Mouse (Mus musculus) midbrain, embryonic 12.5 days (tissue): Measurements from ENCODE around the gene Nudt9. TPM values are rescaled to one million over a fixed set of nuclear protein-coding genes. Genes with fewer than 3 reads are reported as not detected.

Experiments
- ATAC-seq: fragments of 200-750 bp; cut with Nextera tagmentation; 2 replicates; pipeline ENCODE4 v1.8.0; 2017; ENCODE audit warnings: low read depth, moderate TSS enrichment, moderate library complexity; ENCODE audit not compliant: low FRiP score
- H3K27ac ChIP-seq: fragments of 300-500 bp; sonication (generic); replicated peaks from 2 replicates; pipeline ENCODE4 v1.5.1; 2016; ENCODE audit warnings: mild to moderate bottlenecking
- H3K27me3 ChIP-seq: fragments of 300-500 bp; sonication (generic); 2 replicates; pipeline ENCODE4 v1.6.1; 2016; ENCODE audit warnings: mild to moderate bottlenecking
- H3K36me3 ChIP-seq: fragments of 300-500 bp; sonication (generic); 2 replicates; pipeline ENCODE4 v1.6.1; 2016
- H3K4me1 ChIP-seq: fragments of 300-500 bp; sonication (generic); 2 replicates; pipeline ENCODE4 v1.6.1; 2016
- H3K4me2 ChIP-seq: fragments of 300-500 bp; sonication (generic); replicated peaks from 2 replicates; pipeline ENCODE4 v1.6.1; 2016; ENCODE audit warnings: mild to moderate bottlenecking, moderate library complexity
- H3K4me3 ChIP-seq: fragments of 300-500 bp; sonication (generic); 2 replicates; pipeline ENCODE4 v1.5.1; 2016; ENCODE audit warnings: mild to moderate bottlenecking
- H3K9ac ChIP-seq: fragments of 300-500 bp; sonication (generic); replicated peaks from 2 replicates; pipeline ENCODE4 v1.6.1; 2016; ENCODE audit warnings: mild to moderate bottlenecking, moderate library complexity
- H3K9me3 ChIP-seq: fragments of 300-500 bp; sonication (generic); 2 replicates; pipeline ENCODE4 v1.6.1; 2016; ENCODE audit warnings: mild to moderate bottlenecking
- WGBS: fragments of 180-500 bp; shearing (Covaris S2); methylation state at CpG from one replicate; pipeline ENCODE4 v1.1.7; 2016; 5-methylcytosine and 5-hydroxymethylcytosine counted together
- polyA plus RNA-seq: library from polyadenylated mRNA; unstranded; fragments of >200 nt; fragmentation: Nextera tagmentation; extraction: Ambion mirVana; gene quantifications from 2 replicates; pipeline ENCODE4 v1.2.1, GENCODE M21; 2016

Gene Nudt9
- polyA plus RNA-seq, 1 experiment from 2014 or later: 58.9 TPM

DNA sequence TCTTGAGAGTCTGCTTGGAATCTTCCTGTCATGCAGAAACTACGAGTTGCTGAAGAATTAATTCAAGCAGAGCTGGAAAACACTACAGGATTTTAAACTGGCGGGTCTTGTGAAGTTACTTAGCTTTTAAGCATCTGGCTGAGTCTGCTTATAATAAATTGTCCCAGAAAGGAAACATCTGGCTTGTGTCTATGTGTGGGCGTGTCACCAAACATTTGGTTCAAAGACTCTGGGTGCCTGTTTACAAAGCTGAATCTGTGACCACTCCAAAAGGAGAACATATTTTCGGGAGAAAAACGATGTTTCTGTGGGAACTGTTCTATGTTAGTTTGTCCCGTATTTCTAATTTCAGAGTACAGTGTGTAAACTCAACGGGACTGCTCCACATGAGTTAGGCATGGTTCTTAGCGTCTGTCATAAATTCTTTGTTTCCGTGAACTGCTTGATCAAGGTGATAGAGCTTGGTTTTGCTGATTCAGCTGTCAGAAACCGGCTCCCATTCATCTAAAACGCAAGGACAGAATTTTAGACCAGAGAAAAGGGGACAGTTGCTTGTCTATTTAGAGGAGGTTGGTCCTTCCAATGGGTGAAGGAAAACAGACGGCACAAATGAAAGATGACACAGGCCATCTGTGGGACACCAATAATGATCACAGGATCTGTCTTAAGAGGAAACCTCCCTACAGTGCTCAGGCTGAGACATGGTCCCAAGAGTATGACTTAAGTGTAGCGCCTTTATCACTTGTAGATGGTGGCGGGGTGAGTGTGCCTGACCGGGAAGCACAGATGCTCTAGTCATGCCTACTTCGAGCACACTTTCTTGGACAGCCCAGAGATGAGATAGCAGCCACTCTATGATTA is 50.2 kb downstream of the Nudt9 start:
- no peaks in the 10 kb centered on the region for H3K9me3 ChIP-seq
- no peaks in the 10 kb centered on the region for H3K36me3 ChIP-seq
- H3K4me2 ChIP-seq: no peak overlapping the region
- H3K4me3 ChIP-seq: no peak overlapping the region
- no peak for ATAC-seq
- no peaks in the 10 kb centered on the region for H3K4me1 ChIP-seq
- no peaks in the 10 kb centered on the region; the same call in 1 of the 2 replicates for H3K27me3 ChIP-seq
- H3K9ac ChIP-seq: no peak overlapping the region
- WGBS: 88% methylated on average over 16 of the region's 16 CpGs
- no peak overlapping the region for H3K27ac ChIP-seq

DNA sequence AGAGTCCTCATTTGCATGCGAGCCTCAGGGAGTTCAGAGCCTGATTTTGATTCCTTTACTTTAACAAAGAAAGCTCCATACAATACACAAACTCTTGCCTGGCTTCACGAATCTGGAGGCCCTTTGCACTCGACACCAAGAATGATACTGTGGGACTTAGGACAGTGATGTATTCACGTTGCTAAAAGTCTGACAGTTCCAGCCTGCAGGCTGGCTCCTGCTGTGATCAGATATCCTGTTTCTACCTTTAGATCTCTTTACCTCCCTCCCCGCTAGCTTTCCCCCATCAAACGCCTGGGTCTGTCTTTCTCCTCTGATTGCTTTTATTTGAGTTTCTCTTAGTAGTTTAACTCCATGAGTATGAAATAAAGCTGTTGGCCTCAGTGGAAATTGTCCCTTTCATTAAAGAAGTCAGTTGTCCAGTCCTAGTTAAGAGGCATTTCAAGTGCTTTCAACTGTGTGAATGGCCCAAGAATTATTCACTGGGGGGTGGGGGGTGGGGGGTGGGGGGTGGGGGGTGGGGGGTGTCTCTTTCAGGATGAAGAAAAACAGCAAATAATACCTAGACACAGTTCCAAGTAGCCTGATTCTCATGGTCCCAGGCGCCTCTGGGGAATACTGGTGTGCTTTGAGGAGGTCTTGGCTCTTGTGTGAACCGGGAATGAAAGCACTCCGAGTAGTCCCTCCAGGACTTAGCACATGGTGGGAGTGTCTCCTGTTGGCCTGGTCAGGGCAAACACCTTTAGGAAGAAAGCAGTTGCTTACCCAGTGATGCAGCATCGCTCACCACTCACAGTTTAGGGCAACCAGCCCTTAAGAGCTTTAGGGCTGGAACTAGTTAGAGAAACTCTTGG is 55.8 kb downstream of the Nudt9 start:
- 0 out of 2 replicates have a peak overlapping the region, but pooled peaks have one; percentile 30 for H3K27ac ChIP-seq
- no peak overlapping the region for H3K9ac ChIP-seq
- peaks cover 21% of the 10 kb centered on the region for H3K27me3 ChIP-seq
- no peak overlapping the region for H3K4me3 ChIP-seq
- peak; percentile 50; the same call in 1 of the 2 replicates for ATAC-seq
- H3K36me3 ChIP-seq: no peaks in the 10 kb centered on the region
- 11% methylated on average over 10 of the region's 10 CpGs for WGBS
- no peaks in the 10 kb centered on the region for H3K9me3 ChIP-seq
- H3K4me1 ChIP-seq: peaks cover 24% of the 10 kb centered on the region
- no peak overlapping the region for H3K4me2 ChIP-seq

DNA sequence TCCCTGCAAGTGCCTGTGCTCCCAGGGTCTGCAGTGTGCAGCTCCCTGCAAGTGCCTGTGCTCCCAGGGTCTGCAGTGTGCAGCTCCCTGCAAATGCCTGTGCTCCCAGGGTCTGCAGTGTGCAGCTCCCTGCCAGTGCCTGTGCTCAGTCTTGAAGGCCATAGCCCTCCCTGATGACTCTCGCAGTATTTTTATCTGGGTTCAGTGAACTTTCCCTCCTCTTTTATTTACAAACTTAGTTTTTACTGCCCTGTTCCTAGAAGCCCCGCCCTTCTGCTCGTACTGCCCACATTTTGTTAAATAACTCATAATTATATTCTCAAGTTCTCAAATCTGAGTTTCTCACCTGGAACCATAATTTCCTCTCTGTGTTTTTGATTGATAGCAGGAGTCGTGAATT is 57.1 kb downstream of the Nudt9 start:
- Histone ChIP-seq H3K27me3 (peaks cover 32% of the 10 kb centered on the region), H3K9me3 (no peaks in the 10 kb centered on the region), H3K36me3 (no peaks in the 10 kb centered on the region), H3K4me3 (no peak overlapping the region), H3K9ac (no peak overlapping the region), H3K4me2 (no peak overlapping the region), H3K27ac (no peak overlapping the region), H3K4me1 (peaks cover 29% of the 10 kb centered on the region)
- ATAC-seq: no peak
- WGBS: 84% methylated on average over 4 of the region's 4 CpGs

DNA sequence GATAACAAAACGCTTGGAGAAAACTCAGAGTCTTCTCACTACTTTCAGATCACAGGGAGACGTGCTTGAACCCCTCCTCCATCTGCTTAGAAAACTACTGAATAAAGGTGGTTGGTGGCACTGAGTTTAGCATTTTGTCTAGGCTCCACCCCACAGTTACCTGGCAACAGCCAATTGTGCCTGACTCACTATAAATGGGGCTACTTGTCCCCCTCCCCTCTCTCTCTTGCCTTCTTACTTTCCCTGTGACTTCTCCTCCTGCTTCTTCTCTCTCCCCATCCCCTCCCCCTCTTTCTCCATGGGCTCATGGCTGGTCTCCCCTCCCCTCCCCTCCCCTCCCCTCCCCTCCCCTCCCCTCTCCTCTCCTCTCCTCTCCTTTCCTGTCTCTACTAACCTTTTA is 58.0 kb downstream of the Nudt9 start:
- no peak overlapping the region for H3K27ac ChIP-seq
- H3K36me3 ChIP-seq: no peaks in the 10 kb centered on the region

DNA sequence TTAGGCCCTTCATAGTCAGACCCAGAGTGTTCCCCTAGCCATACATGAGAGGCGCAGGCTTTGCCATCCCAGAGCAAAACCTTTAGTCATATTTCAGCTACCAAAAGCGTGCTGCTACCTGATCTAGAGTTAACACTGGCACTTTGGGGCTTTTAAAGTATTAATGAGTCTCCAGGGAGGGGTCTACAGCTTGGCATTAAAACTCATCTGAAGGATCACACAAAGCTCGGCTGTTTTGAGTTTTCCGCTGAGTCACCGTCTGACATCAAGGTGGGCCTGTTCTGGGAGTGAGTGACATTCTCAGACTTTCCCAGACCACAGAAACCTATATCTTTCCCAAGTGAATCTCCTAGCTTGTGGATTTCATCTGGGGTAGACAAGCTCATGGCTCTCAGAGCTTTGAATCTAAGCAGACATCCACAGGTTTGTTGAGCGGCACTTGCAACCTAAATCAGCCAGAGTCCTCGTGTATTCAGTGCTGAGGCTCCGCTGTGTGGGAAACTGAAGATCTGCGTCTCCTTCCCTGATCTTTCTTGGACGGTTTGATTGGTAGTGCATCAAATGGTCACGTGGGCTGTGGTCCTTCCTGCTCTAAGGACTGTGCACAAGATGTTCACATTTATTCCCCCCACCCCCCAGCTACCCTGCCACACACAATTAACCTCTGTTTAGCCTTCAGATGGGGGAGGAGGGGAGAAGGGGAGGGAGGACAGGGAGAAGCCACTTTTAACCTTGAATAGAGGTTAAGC is 62.2 kb downstream of the Nudt9 start:
- no peaks in the 10 kb centered on the region for H3K36me3 ChIP-seq
- H3K4me1 ChIP-seq: peaks cover 63% of the 10 kb centered on the region
- peak overlapping the region; percentile 69 for H3K27ac ChIP-seq
- peak overlapping the region; percentile 27; the same call in 1 of the 2 replicates for H3K4me3 ChIP-seq
- peak overlapping the region; percentile 52 for H3K4me2 ChIP-seq
- 46% methylated on average over 11 of the region's 11 CpGs for WGBS
- H3K9ac ChIP-seq: peak overlapping the region; percentile 39; the same call in 1 of the 2 replicates
- H3K9me3 ChIP-seq: no peaks in the 10 kb centered on the region
- peaks cover 45% of the 10 kb centered on the region for H3K27me3 ChIP-seq
- ATAC-seq: peak; percentile 64

More for the DNA sequence above, 58.0 kb downstream of the Nudt9 start:
- peaks cover 38% of the 10 kb centered on the region for H3K4me1 ChIP-seq
- no peak for ATAC-seq
- no peak overlapping the region for H3K4me3 ChIP-seq
- no peak overlapping the region for H3K9ac ChIP-seq
- no peaks in the 10 kb centered on the region for H3K9me3 ChIP-seq
- 35% methylated on average over 2 of the region's 2 CpGs for WGBS
- H3K27me3 ChIP-seq: peaks cover 34% of the 10 kb centered on the region
- H3K4me2 ChIP-seq: no peak overlapping the region

DNA sequence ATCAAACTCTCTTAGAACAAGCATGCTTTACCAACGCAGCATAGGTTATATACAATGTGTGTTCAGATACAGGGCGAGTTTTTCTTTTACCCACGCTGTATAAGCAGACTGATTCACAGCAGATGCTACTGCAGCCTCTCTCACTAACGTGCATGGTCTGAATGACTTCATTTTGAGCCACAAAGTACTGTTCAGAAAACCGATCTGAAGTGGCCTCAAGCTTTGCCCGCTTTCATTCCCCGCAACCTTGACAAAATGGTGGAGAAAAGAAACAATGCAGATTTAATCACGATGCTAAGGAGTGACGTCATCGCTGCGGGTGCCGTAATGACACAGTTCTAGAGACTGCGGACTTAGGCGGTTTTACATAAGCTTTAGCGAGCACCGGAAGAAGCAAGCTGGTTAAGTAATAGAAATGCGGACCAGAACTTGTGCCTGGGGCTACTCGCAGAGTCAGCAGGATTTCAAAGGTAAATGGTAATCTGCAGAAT is 62.8 kb downstream of the Nudt9 start:
- Histone ChIP-seq H3K36me3 (no peaks in the 10 kb centered on the region), H3K27ac (peak overlapping the region; percentile 69), H3K4me1 (peaks cover 67% of the 10 kb centered on the region), H3K9me3 (no peaks in the 10 kb centered on the region), H3K4me3 (peak overlapping the region; percentile 27), H3K9ac (peak overlapping the region; percentile 39; the same call in 1 of the 2 replicates), H3K4me2 (peak overlapping the region; percentile 52), H3K27me3 (peaks cover 51% of the 10 kb centered on the region)
- 7% methylated on average over 18 of the region's 18 CpGs for WGBS
- peak; percentile 53 for ATAC-seq

DNA sequence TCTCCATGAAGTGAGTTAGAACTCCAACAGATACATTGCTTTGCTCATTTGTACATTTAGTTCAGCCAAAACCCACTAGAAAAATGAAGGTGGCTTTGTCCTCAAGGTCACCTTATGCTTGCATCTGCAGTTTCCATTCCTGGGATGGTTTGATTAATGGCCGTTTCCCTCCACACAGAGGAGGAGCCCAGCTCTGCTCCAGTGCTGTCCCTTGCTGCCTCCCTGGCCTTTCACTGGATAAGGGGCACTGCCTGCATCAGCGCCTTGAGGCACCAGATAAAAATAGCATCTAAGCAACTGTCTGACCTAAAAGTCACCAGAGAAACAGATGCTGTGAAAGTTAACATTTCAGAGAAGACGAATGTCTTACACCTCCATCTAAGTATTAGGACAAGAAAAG is 63.4 kb downstream of the Nudt9 start:
- ATAC-seq: no peak
- Histone ChIP-seq H3K9me3 (no peaks in the 10 kb centered on the region), H3K36me3 (no peaks in the 10 kb centered on the region), H3K27me3 (peaks cover 53% of the 10 kb centered on the region), H3K4me1 (peaks cover 62% of the 10 kb centered on the region), H3K9ac (no peak overlapping the region), H3K4me3 (no peak overlapping the region), H3K27ac (peak overlapping the region; percentile 69), H3K4me2 (peak overlapping the region; percentile 52)
- 31% methylated on average over 3 of the region's 3 CpGs for WGBS

DNA sequence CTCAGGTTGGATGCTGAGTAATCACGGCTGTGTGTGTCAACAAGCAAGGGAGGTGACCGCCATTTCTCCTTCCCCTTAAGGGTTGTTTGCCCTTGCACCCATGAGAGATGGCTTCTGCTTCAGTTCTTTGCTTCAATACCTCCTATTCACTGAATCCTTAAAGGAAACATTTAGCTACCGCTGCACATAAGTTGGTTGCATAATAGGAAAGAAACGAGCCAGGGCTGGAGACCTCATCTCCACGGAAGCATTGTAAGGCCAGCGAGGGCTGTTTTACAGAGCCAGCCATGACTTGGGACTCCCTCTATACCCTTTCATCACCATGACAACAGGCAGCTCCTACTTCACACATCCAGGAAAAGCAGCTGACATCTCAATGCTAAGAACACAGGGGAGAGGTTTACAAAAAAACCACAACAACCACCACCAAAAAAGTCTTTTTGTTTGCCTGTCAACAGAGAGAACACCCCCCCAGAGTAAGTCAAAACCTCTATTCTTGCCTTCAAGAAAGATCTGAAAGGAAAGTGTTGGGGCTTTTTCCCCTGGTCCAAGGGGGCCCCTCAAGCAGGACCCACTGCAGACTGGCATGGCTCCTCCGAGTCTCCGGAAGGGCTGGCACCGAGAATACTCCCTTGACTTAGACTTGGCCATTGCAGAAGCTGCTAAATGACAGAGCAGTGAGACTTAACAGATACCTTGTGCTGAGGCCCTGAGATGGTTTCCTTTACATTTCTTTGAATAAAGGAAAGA is 64.2 kb downstream of the Nudt9 start:
- WGBS: 13% methylated on average over 9 of the region's 9 CpGs
- H3K9me3 ChIP-seq: no peaks in the 10 kb centered on the region
- peak overlapping the region; percentile 69 for H3K27ac ChIP-seq
- ATAC-seq: peak; percentile 86
- H3K4me1 ChIP-seq: peaks cover 65% of the 10 kb centered on the region
- peak overlapping the region; percentile 35 for H3K4me2 ChIP-seq
- no peak overlapping the region for H3K9ac ChIP-seq
- no peak overlapping the region for H3K4me3 ChIP-seq
- no peaks in the 10 kb centered on the region for H3K36me3 ChIP-seq
- peaks cover 59% of the 10 kb centered on the region for H3K27me3 ChIP-seq

DNA sequence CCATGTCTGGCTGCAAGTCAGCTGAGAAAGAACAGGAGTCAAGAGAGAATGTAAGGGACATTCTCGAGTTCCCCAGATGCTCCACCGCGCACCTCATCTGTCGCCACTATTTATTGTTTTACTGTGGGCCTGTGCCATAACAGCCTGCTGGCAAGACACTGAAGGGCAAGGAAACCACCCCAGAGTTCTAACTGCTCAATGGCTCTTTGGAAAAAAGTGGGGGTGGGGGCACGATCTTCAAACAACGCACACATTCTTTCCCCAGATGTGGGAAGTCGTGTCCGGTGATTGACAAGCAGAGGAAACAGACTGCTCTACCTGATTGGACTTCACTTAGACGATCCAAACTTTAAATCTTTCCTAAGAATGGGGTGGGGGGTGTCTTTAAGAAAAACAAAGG is 65.9 kb downstream of the Nudt9 start:
- Histone ChIP-seq H3K9ac (no peak overlapping the region), H3K4me3 (no peak overlapping the region), H3K4me1 (peaks cover 66% of the 10 kb centered on the region), H3K36me3 (no peaks in the 10 kb centered on the region), H3K9me3 (no peaks in the 10 kb centered on the region), H3K27me3 (peaks cover 62% of the 10 kb centered on the region), H3K27ac (peak overlapping the region; percentile 46; the same call in 1 of the 2 replicates), H3K4me2 (0 out of 2 replicates have a peak overlapping the region, but pooled peaks have one; percentile 16)
- no peak for ATAC-seq
- WGBS: 23% methylated on average over 9 of the region's 9 CpGs

DNA sequence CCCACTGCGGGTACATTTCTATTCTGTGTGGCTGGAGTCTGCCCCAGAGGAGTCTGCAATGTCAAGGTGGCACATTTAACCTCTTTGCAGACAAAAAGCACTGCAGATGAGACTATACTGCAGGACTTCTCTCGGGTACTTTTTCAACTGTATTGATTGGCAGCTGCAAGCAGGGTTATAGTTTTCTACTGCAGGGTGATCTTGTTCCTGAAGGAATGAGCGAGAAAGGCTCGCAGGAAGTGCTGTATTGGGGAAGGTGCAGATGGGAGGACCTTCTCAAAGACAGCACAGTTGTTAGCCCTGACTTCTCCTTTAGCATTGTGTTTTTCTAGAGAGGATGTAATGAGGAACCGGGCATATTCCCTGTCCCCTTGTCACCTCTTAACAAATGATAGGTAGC is 66.4 kb downstream of the Nudt9 start:
- ATAC-seq: no peak
- H3K4me1 ChIP-seq: peaks cover 66% of the 10 kb centered on the region
- H3K9ac ChIP-seq: no peak overlapping the region
- H3K36me3 ChIP-seq: no peaks in the 10 kb centered on the region
- H3K27ac ChIP-seq: no peak overlapping the region
- H3K27me3 ChIP-seq: peaks cover 58% of the 10 kb centered on the region
- 42% methylated on average over 5 of the region's 5 CpGs for WGBS
- H3K4me2 ChIP-seq: 0 out of 2 replicates have a peak overlapping the region, but pooled peaks have one; percentile 16
- H3K9me3 ChIP-seq: no peaks in the 10 kb centered on the region
- H3K4me3 ChIP-seq: no peak overlapping the region
